8 mouse cellular contexts compared by ENCODE assay signal in the genomic region with DNA sequence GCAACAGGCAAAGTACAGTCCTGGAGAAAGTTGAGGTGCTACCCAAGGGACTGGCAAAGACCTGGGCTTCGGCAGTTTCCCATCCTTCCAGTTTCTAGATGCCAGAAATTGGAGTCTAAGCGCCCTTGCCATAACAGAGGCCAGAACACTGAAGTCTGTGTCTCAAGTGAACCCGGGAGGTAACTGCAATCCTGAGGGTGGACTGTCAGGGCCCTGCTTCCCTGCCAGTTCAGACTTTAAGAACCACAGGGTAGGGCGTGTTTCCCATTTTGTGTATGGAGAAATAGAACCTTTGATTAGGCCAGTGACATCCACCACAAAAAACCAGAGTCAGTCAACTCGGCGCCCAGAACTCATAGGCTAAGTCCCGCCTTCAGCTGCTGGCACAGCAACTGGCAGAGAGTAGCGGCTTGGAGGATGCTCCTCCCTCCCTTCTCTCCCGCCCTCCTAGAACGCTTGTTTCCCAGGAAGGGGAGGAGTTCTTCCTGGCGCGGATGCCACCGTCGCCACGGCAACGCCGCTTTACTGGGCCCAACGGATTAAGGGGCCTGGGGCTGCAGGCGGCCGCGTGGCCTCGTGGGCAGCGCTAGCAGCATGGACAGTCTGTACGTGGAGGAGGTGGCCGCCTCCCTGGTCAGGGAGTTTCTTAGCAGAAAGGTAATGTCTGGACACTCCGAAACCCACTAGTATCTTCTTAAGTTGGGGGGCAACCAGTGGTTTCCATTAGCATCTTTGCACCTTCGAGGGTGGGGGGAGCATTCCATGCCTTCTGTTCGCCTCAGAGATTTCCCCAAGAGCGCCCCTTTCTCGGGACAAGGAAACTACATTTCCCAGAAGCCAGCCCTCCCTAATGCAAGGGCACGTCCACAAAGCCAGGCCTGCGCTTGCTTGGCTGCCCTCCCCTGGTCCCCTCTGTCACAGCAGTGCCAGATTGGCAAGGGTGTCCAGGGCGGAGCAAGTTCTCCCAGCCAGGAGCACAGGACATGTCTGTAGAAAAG. TPM values are rescaled to one million over a fixed set of nuclear protein-coding genes. Genes with fewer than 3 reads are reported as not detected.
DNase-seq lines count a peak whose midpoint lies in the region; ATAC-seq and TF ChIP-seq lines count a peak whose summit lies in the region.

A gene (plus strand): TSS at position 471 of the 998 bp plus-strand sequence.

- no peaks in the 10 kb centered on the region for H3K4me1 ChIP-seq in cerebellum, adult 2 months (ENCODE audit: control insufficient read depth, insufficient read depth, low read length)
- H3K4me1 ChIP-seq in forebrain, embryonic 16.5 days (replicated peaks; ENCODE audit: control insufficient read depth, insufficient read depth, low read length) = peaks cover 15% of the 10 kb centered on the region
- H3K4me1 ChIP-seq in liver, postnatal 0 days (ENCODE audit: insufficient read depth) = peaks cover 3% of the 10 kb centered on the region; the same call in 1 of the 2 replicates
- peaks cover 4% of the 10 kb centered on the region for H3K4me1 ChIP-seq in neural tube, embryonic 14.5 days (ENCODE audit: control insufficient read depth, insufficient read depth, low read length)

- no peak; the same call in 1 of the 2 replicates for TF ChIP-seq CTCF in cerebellum, adult 2 months (IDR thresholded peaks at IDR 0.05; ENCODE audit: borderline replicate concordance, insufficient read depth, low read depth, low read length)
- TF ChIP-seq CTCF in liver, postnatal 0 days (IDR thresholded peaks at IDR 0.05; ENCODE audit: low read depth) = peak; percentile 55

- ATAC-seq in forebrain, embryonic 16.5 days = peak; percentile 96
- ATAC-seq in liver, postnatal 0 days = peak; percentile 98
- peak; percentile 97 for ATAC-seq in neural tube, embryonic 14.5 days (ENCODE audit: low read depth)

- DNase-seq in MEL-GATA-1-ER (ENCODE audit: extremely low read depth, low read depth) = peak; percentile 46
- peak; percentile 85 to 91 for DNase-seq in cerebellum, adult 2 months
- DNase-seq in heart, postnatal 25 days (ENCODE audit: low spot score) = peak; percentile 89
- peak; percentile 90 for DNase-seq in layer of hippocampus, adult 11-12 months (ENCODE audit: low spot score)
- DNase-seq in liver, postnatal 0 days = peak; percentile 79
- DNase-seq in testis, postnatal 14 days (ENCODE audit: low spot score) = peak; percentile 89

- no peaks in the 10 kb centered on the region for H3K36me3 ChIP-seq in forebrain, embryonic 16.5 days (ENCODE audit: control insufficient read depth, insufficient read depth)
- H3K36me3 ChIP-seq in liver, postnatal 0 days (replicated peaks; ENCODE audit: insufficient read depth, low read length) = no peaks in the 10 kb centered on the region
- no peaks in the 10 kb centered on the region for H3K36me3 ChIP-seq in neural tube, embryonic 14.5 days (ENCODE audit: control insufficient read depth, insufficient read depth, low read length)

- no peaks in the 10 kb centered on the region for H3K9me3 ChIP-seq in forebrain, embryonic 16.5 days (ENCODE audit: control insufficient read depth, low read length)
- H3K9me3 ChIP-seq in liver, postnatal 0 days (ENCODE audit: low read length) = no peaks in the 10 kb centered on the region
- no peaks in the 10 kb centered on the region for H3K9me3 ChIP-seq in neural tube, embryonic 14.5 days (ENCODE audit: control insufficient read depth, low read length)

- H3K4me3 ChIP-seq in cerebellum, adult 2 months (replicated peaks; ENCODE audit: insufficient read depth, low read depth, low read length) = peak within 1 kb of the TSS; percentile 69
- H3K4me3 ChIP-seq in forebrain, embryonic 16.5 days (replicated peaks; ENCODE audit: low read length) = peak within 1 kb of the TSS; percentile 56
- H3K4me3 ChIP-seq in liver, postnatal 0 days (ENCODE audit: low read depth, low read length) = peak within 1 kb of the TSS; percentile 58
- peak within 1 kb of the TSS; percentile 38 for H3K4me3 ChIP-seq in neural tube, embryonic 14.5 days (ENCODE audit: low read depth, low read length)

- intact Hi-C loops in heart, postnatal 25 days (cut with DNase I) = no loop called here

- peak within 1 kb of the TSS; percentile 11 for H3K27ac ChIP-seq in cerebellum, adult 2 months (ENCODE audit: insufficient read depth, low read length)
- peak within 1 kb of the TSS; percentile 91 for H3K27ac ChIP-seq in forebrain, embryonic 16.5 days (ENCODE audit: low read length)
- 0 out of 2 replicates have a peak within 1 kb of the TSS, but pooled peaks have one; percentile 44 for H3K27ac ChIP-seq in liver, postnatal 0 days (ENCODE audit: low read depth)
- H3K27ac ChIP-seq in neural tube, embryonic 14.5 days (ENCODE audit: low read depth, low read length) = peak within 1 kb of the TSS; percentile 65

- H3K4me2 ChIP-seq in forebrain, embryonic 16.5 days (ENCODE audit: low read length) = peak within 1 kb of the TSS; percentile 58
- peak within 1 kb of the TSS; percentile 89 for H3K4me2 ChIP-seq in liver, postnatal 0 days (ENCODE audit: low read depth, low read length)
- peak within 1 kb of the TSS; percentile 42 for H3K4me2 ChIP-seq in neural tube, embryonic 14.5 days (ENCODE audit: low read depth, low read length)

- 0 out of 2 replicates have a peak, but pooled peaks have one; percentile 24 for TF ChIP-seq POLR2A in cerebellum, adult 2 months (IDR thresholded peaks at IDR 0.05; ENCODE audit: borderline replicate concordance, insufficient read depth, low read length)

- WGBS in cerebellum, adult 2 months = 1% methylated on average over 33 of the region's 33 CpGs
- WGBS in forebrain, embryonic 16.5 days = 2% methylated on average over 32 of the region's 33 CpGs
- 5% methylated on average over 33 of the region's 33 CpGs for WGBS in liver, postnatal 0 days (ENCODE audit: insufficient replicate concordance)
- 3% methylated on average over 33 of the region's 33 CpGs for WGBS in neural tube, embryonic 14.5 days

- H3K9ac ChIP-seq in forebrain, embryonic 16.5 days (replicated peaks; ENCODE audit: low read depth, low read length) = peak within 1 kb of the TSS; percentile 60
- peak within 1 kb of the TSS; percentile 54 for H3K9ac ChIP-seq in liver, postnatal 0 days (replicated peaks)
- H3K9ac ChIP-seq in neural tube, embryonic 14.5 days (replicated peaks; ENCODE audit: low read depth, low read length) = peak within 1 kb of the TSS; percentile 46; the same call in 1 of the 2 replicates

- no peaks in the 10 kb centered on the region for H3K27me3 ChIP-seq in cerebellum, adult 2 months (ENCODE audit: control insufficient read depth, insufficient read depth, low read length)
- no peaks in the 10 kb centered on the region for H3K27me3 ChIP-seq in forebrain, embryonic 16.5 days (replicated peaks; ENCODE audit: control insufficient read depth, insufficient read depth, low read length)
- no peaks in the 10 kb centered on the region for H3K27me3 ChIP-seq in liver, postnatal 0 days (ENCODE audit: insufficient read depth, low read length)
- no peaks in the 10 kb centered on the region for H3K27me3 ChIP-seq in neural tube, embryonic 14.5 days (ENCODE audit: control insufficient read depth, insufficient read depth, low read length)

- no peak for TF ChIP-seq EP300 in liver, postnatal 0 days (IDR thresholded peaks at IDR 0.05; ENCODE audit: low read depth)

RNA-seq across cellular contexts. Expression of the gene that starts here (rescaled TPM):
- polyA plus RNA-seq in cerebellum, adult 2 months (2012; rRNA removed) = 4.9 and 6.9 TPM in 2 replicates
- 14.4 and 17.8 TPM in 2 replicates for polyA plus RNA-seq in forebrain, embryonic 16.5 days (2015; fragmentation: Nextera tagmentation; extraction: Ambion mirVana)
- 1 to 10 TPM; 4.1 to 4.4 TPM for total RNA-seq in heart, postnatal 25 days (2021)
- 1.0 and 1.7 TPM in 2 replicates for polyA plus RNA-seq in liver, postnatal 0 days (2015; fragmentation: Nextera tagmentation; extraction: Ambion mirVana)
- polyA plus RNA-seq in neural tube, embryonic 14.5 days (2014; fragmentation: Nextera tagmentation; extraction: Ambion mirVana) = 8.5 and 11.4 TPM in 2 replicates

Comparison
In these comparisons a context has a peak if more than half of its experiments do, and no peak if none do; other contexts are left out.
1. Peak in every context shown above with its lines: DNase-seq, ATAC-seq, H3K4me3 ChIP-seq and H3K27ac ChIP-seq.
2. H3K27ac ChIP-seq: peak in every context shown above with its lines; median percentile 91 in forebrain, embryonic 16.5 days; 65 in neural tube, embryonic 14.5 days; 44 in liver, postnatal 0 days; 11 in cerebellum, adult 2 months.